Mouse (Mus musculus) cortical plate, adult 2 months (tissue): ENCODE measurements at regions not wholly inside any gene's neighbourhood (a gene's known extent, or its start where the extent isn't known, plus 50 kb on each side); places are given as distances from the start of the nearest gene placed in this dataset.

Source experiments
- CTCF ChIP-seq: fragments of 200-500 bp; IDR thresholded peaks from 2 replicates; pipeline ENCODE4 v1.5.1; 2011; ENCODE audit warnings: mild to moderate bottlenecking, control low read depth, low read length; ENCODE audit not compliant: insufficient read depth; ENCODE audit errors: extremely low read depth
- POLR2A ChIP-seq: fragments of 200-500 bp; IDR thresholded peaks from 2 replicates; pipeline ENCODE4 v1.6.1; 2011; ENCODE audit warnings: mild to moderate bottlenecking, low read length, control low read depth; ENCODE audit not compliant: insufficient read depth; ENCODE audit errors: extremely low read depth

GRCm38 (mm10) chr5:51823657-51824056, 256.1 kb upstream of the Ppargc1a start:
- TF ChIP-seq CTCF (no peak), POLR2A (no peak)
